Mouse (Mus musculus) hindbrain, embryonic 11.5 days (tissue): ENCODE results near the gene Olfr1414. TPM values are rescaled to one million over a fixed set of nuclear protein-coding genes. Genes with fewer than 3 reads are reported as not detected.
"Not testable (repeated sequence)": the region's sequence is repeated elsewhere in the genome, so short reads cannot be mapped to it uniquely, and the experiment has no call there.

Source experiments
- ATAC-seq: fragments of 200-750 bp; cut with Nextera tagmentation; 2 replicates; pipeline ENCODE4 v1.8.0; 2017; ENCODE audit warnings: mild to moderate bottlenecking, moderate TSS enrichment, moderate library complexity; ENCODE audit not compliant: low FRiP score
- DNase-seq: peaks from one replicate; pipeline ENCODE4 v3.0.0-alpha.2; 2015; ENCODE audit warnings: low spot score
- H3K27ac ChIP-seq: fragments of 300-500 bp; sonication (generic); 2 replicates; pipeline ENCODE4 v1.5.1; 2014; ENCODE audit warnings: mild to moderate bottlenecking, low read depth, low read length
- H3K27me3 ChIP-seq: fragments of 300-500 bp; sonication (generic); 2 replicates; pipeline ENCODE4 v1.6.1; 2014; ENCODE audit warnings: mild to moderate bottlenecking, low read length, moderate library complexity, mixed read lengths; ENCODE audit not compliant: control insufficient read depth, insufficient read depth
- H3K36me3 ChIP-seq: fragments of 300-500 bp; sonication (generic); 2 replicates; pipeline ENCODE4 v1.6.1; 2014; ENCODE audit warnings: mild to moderate bottlenecking, low read length, moderate library complexity, mixed read lengths; ENCODE audit not compliant: control insufficient read depth, insufficient read depth
- H3K4me1 ChIP-seq: fragments of 300-500 bp; sonication (generic); replicated peaks from 2 replicates; pipeline ENCODE4 v1.6.1; 2014; ENCODE audit warnings: low read length, mixed read lengths; ENCODE audit not compliant: control insufficient read depth, insufficient read depth
- H3K4me2 ChIP-seq: fragments of 300-500 bp; sonication (generic); replicated peaks from 2 replicates; pipeline ENCODE4 v1.6.1; 2014; ENCODE audit warnings: mild to moderate bottlenecking, low read depth, low read length
- H3K4me3 ChIP-seq: fragments of 300-500 bp; sonication (generic); 2 replicates; pipeline ENCODE4 v1.5.1; 2014; ENCODE audit warnings: low read depth, low read length
- H3K9ac ChIP-seq: fragments of 300-500 bp; sonication (generic); 2 replicates; pipeline ENCODE4 v1.6.1; 2014; ENCODE audit warnings: low read depth, low read length
- H3K9me3 ChIP-seq: fragments of 300-500 bp; sonication (generic); 2 replicates; pipeline ENCODE4 v1.6.1; 2016; ENCODE audit warnings: low read length; ENCODE audit not compliant: control insufficient read depth
- WGBS: fragments of 180-500 bp; shearing (Covaris S2); extraction: QIAGEN DNeasy Blood & Tissue Kit; methylation state at CpG from one replicate; pipeline ENCODE4 v1.1.7; 2014; 5-methylcytosine and 5-hydroxymethylcytosine counted together
- polyA plus RNA-seq: library from polyadenylated mRNA; unstranded; fragments of >200 nt; fragmentation: Nextera tagmentation; extraction: Ambion mirVana; gene quantifications from 2 replicates; pipeline ENCODE4 v1.2.1, GENCODE M21; 2014

Olfr1414 gene
- polyA plus RNA-seq = not detected in 2 replicates

GRCm38 (mm10) chr1:92518561-92518960 is at the start of gene Olfr1414:
Gene Olfr1414 (minus strand): TSS chr1:92518661.
- ATAC-seq = no peak
- WGBS = 81% methylated on average over 3 of the region's 3 CpGs
- no peaks in the 10 kb centered on the region for H3K36me3 ChIP-seq
- H3K4me3 ChIP-seq = no peak within 1 kb of the TSS
- no peak within 1 kb of the TSS for H3K27ac ChIP-seq
- H3K9me3 ChIP-seq = no peaks in the 10 kb centered on the region
- no peaks in the 10 kb centered on the region for H3K4me1 ChIP-seq
- H3K4me2 ChIP-seq = no peak within 1 kb of the TSS
- DNase-seq = no peak
- H3K9ac ChIP-seq = no peak within 1 kb of the TSS
- no peaks in the 10 kb centered on the region for H3K27me3 ChIP-seq

GRCm38 (mm10) chr1:92545929-92546328 is 27.5 kb upstream of the Olfr1414 start:
- DNase-seq = no peak
- Histone ChIP-seq H3K4me1 (no peaks in the 10 kb centered on the region), H3K9me3 (no peaks in the 10 kb centered on the region), H3K9ac (no peak overlapping the region), H3K4me3 (no peak overlapping the region), H3K4me2 (no peak overlapping the region), H3K27ac (no peak overlapping the region), H3K27me3 (no peaks in the 10 kb centered on the region), H3K36me3 (no peaks in the 10 kb centered on the region)
- WGBS = 82% methylated on average over 2 of the region's 2 CpGs
- ATAC-seq = no peak

- H3K4me1 ChIP-seq = no peaks in the 10 kb centered on the region
- no peak for DNase-seq
- no peaks in the 10 kb centered on the region for H3K36me3 ChIP-seq
- no peaks in the 10 kb centered on the region for H3K9me3 ChIP-seq
- H3K4me2 ChIP-seq = no peak overlapping the region
- H3K9ac ChIP-seq = no peak overlapping the region
- no peak for ATAC-seq
- H3K27ac ChIP-seq = no peak overlapping the region
- WGBS = 45% methylated on average over 2 of the region's 2 CpGs
- no peaks in the 10 kb centered on the region for H3K27me3 ChIP-seq
- H3K4me3 ChIP-seq = no peak overlapping the region
Measured at GRCm38 (mm10) chr1:92539071-92539470, 20.6 kb upstream of the Olfr1414 start.

DNA sequence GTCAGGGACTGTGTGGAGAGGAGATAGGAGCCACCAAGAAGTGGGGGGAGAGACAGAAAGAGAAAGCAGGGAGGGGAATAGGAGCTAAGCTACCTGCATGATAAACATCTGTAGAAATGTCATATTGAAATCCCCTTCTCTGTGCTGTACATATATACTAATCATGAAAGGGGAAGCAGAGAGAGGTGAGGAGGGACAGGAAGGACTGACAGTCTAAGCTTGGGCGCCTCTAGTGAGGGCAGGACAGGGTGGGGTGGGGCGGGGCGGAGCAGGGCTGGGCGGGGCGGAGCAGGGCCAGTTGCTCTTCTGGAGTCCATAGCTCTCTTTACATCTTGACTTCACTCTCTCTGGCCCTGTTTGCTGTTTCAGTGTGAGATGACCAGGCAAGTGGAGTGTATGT is 18.5 kb upstream of the Olfr1414 start:
- H3K4me2 ChIP-seq = no peak overlapping the region

DNA sequence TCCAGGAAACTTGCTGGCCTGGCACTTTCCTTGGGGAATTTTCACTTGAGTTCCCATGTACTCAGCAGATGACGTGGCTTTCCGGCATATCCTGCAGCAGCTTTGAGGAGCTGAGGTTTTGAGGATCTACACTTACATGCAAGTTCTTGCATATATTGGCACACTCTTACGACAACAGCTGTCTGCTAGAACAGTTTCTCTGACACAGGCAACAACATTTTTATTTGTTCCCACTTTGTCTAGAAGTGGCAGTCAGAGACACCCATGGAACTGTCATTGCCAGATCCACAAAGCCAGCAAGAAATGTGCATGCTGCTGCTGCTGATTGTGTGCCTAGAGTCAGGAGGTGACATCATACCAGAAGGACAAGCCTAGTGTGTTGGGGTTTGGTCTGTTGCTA is 5.3 kb upstream of the Olfr1414 start:
- Histone ChIP-seq H3K4me3 (no peak overlapping the region), H3K36me3 (no peaks in the 10 kb centered on the region), H3K9ac (no peak overlapping the region), H3K9me3 (no peaks in the 10 kb centered on the region), H3K4me2 (no peak overlapping the region), H3K27me3 (no peaks in the 10 kb centered on the region), H3K4me1 (no peaks in the 10 kb centered on the region), H3K27ac (no peak overlapping the region)
- WGBS = 85% methylated on average over 3 of the region's 3 CpGs
- no peak for ATAC-seq
- DNase-seq = no peak

More for the DNA sequence above, 18.5 kb upstream of the Olfr1414 start:
- Histone ChIP-seq H3K36me3 (no peaks in the 10 kb centered on the region), H3K9me3 (no peaks in the 10 kb centered on the region), H3K4me3 (no peak overlapping the region), H3K9ac (no peak overlapping the region), H3K27ac (no peak overlapping the region), H3K27me3 (no peaks in the 10 kb centered on the region), H3K4me1 (no peaks in the 10 kb centered on the region)
- no peak for DNase-seq
- 41% methylated on average over 5 of the region's 5 CpGs for WGBS
- ATAC-seq = no peak

DNA sequence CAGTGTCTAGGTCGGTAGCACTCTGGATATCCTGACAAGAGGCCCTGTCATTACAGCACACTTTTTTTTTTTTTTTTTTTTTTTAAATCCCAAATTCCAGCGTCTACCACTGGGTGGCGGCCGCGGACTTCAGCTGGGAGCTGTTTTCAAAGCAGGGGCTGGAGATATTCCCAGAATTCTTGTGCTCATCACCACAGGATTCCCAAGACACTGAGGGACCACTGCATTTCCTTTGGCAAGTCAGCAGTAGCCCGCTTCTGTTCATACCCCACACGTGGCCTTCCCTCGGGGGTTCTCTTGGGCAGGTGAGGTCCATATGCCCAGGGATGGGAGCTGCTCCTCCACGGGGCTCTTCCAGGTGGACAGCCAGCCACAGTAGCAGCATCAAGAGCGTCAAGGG is 2.9 kb upstream of the Olfr1414 start:
- H3K27ac ChIP-seq = no peak overlapping the region
- ATAC-seq = peak; percentile 40
- H3K9me3 ChIP-seq = no peaks in the 10 kb centered on the region
- WGBS = 22% methylated on average over 10 of the region's 10 CpGs
- H3K4me1 ChIP-seq = no peaks in the 10 kb centered on the region
- no peaks in the 10 kb centered on the region for H3K36me3 ChIP-seq
- no peak overlapping the region for H3K4me3 ChIP-seq
- peak; percentile 72 for DNase-seq
- no peak overlapping the region for H3K4me2 ChIP-seq
- no peaks in the 10 kb centered on the region for H3K27me3 ChIP-seq
- H3K9ac ChIP-seq = no peak overlapping the region

GRCm38 (mm10) chr1:92519046-92519445 is 585 bp upstream of the Olfr1414 start:
- Histone ChIP-seq H3K9ac (no peak overlapping the region), H3K27me3 (no peaks in the 10 kb centered on the region), H3K4me3 (no peak overlapping the region), H3K4me2 (no peak overlapping the region), H3K27ac (no peak overlapping the region), H3K4me1 (no peaks in the 10 kb centered on the region), H3K9me3 (no peaks in the 10 kb centered on the region), H3K36me3 (no peaks in the 10 kb centered on the region)
- ATAC-seq (no peak), DNase-seq (no peak)
- 86% methylated on average over 6 of the region's 6 CpGs for WGBS

DNA sequence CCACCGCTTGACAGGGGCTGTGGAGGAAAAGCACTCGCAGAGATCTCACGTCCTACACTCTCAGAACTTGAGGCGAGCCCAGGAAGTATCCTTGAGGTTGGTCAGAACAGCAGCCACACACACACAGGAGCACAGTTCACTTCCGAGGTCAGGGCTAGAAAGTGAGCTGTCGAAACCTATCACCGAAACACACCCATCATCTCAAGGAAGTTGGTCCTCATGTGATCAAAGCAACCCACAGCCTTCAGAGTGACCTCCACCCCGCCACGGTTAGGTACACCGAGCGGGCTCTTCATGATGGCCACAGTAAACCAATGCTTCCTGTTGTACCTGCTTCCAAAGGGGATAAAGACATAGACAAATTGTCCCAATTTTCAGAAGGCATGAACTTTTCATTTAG is 3.1 kb downstream of the Olfr1414 start:
- 85% methylated on average over 11 of the region's 11 CpGs for WGBS
- no peak for ATAC-seq
- no peak overlapping the region for H3K4me3 ChIP-seq

GRCm38 (mm10) chr1:92511646-92512045 is 6.8 kb downstream of the Olfr1414 start:
- not testable (repeated sequence) for H3K36me3 ChIP-seq, H3K4me1 ChIP-seq, H3K9me3 ChIP-seq, H3K27me3 ChIP-seq, H3K4me3 ChIP-seq, H3K4me2 ChIP-seq, H3K27ac ChIP-seq, DNase-seq, ATAC-seq, H3K9ac ChIP-seq
- 87% methylated on average over 4 of the region's 5 CpGs for WGBS

More for the DNA sequence above, 3.1 kb downstream of the Olfr1414 start:
- no peak overlapping the region for H3K27ac ChIP-seq
- no peaks in the 10 kb centered on the region for H3K36me3 ChIP-seq
- H3K4me2 ChIP-seq = no peak overlapping the region
- H3K4me1 ChIP-seq = no peaks in the 10 kb centered on the region
- H3K9me3 ChIP-seq = no peaks in the 10 kb centered on the region
- no peak overlapping the region for H3K9ac ChIP-seq
- H3K27me3 ChIP-seq = no peaks in the 10 kb centered on the region
- no peak for DNase-seq
